Mouse (Mus musculus) small intestine, adult 2 months (tissue): ENCODE results near the gene Zfp819. TPM values are rescaled to one million over a fixed set of nuclear protein-coding genes. Genes with fewer than 3 reads are reported as not detected.
"Not testable (repeated sequence)": the region's sequence is repeated elsewhere in the genome, so short reads cannot be mapped to it uniquely, and the experiment has no call there.

Experiments used
- H3K27ac ChIP-seq: fragments of 200-500 bp; 2 replicates; pipeline ENCODE4 v1.5.1; 2012; ENCODE audit warnings: low read depth, low read length, control low read depth, inconsistent platforms; ENCODE audit not compliant: insufficient read depth
- H3K27me3 ChIP-seq: fragments of 200-500 bp; 2 replicates; pipeline ENCODE4 v1.6.1; 2012; ENCODE audit warnings: mild to moderate bottlenecking, moderate library complexity, low read length, inconsistent platforms; ENCODE audit not compliant: control insufficient read depth, insufficient read depth
- H3K36me3 ChIP-seq: fragments of 200-500 bp; 2 replicates; pipeline ENCODE4 v1.6.1; 2012; ENCODE audit warnings: mild to moderate bottlenecking, low read length, control low read depth, inconsistent platforms; ENCODE audit not compliant: control insufficient read depth, insufficient read depth
- H3K4me1 ChIP-seq: fragments of 200-500 bp; 2 replicates; pipeline ENCODE4 v1.6.1; 2012; ENCODE audit warnings: low read length, inconsistent platforms, mixed read lengths; ENCODE audit not compliant: control insufficient read depth, insufficient read depth, insufficient read length
- H3K4me3 ChIP-seq: fragments of 200-500 bp; 2 replicates; pipeline ENCODE4 v1.5.1; 2012; ENCODE audit warnings: low read depth, mild to moderate bottlenecking, control low read depth, inconsistent platforms, low read length, moderate library complexity
- CTCF ChIP-seq: fragments of 200-500 bp; IDR thresholded peaks from 2 replicates; pipeline ENCODE4 v1.5.1; 2012; ENCODE audit warnings: low read depth, mild to moderate bottlenecking, control low read depth, inconsistent platforms, low read length, moderate library complexity, mixed read lengths; ENCODE audit not compliant: insufficient replicate concordance, insufficient read length; ENCODE audit errors: extremely low read depth
- POLR2A ChIP-seq: fragments of 200-500 bp; IDR thresholded peaks from 2 replicates; pipeline ENCODE4 v1.6.1; 2012; ENCODE audit warnings: low read depth, mild to moderate bottlenecking, control low read depth, inconsistent platforms, low read length, moderate library complexity
- WGBS: fragments of 180-500 bp; shearing (Covaris S2); methylation state at CpG from one replicate; pipeline ENCODE4 v1.1.7; 2018; 5-methylcytosine and 5-hydroxymethylcytosine counted together
- polyA plus RNA-seq: library from polyadenylated mRNA; depleted of rRNA; stranded (reverse); fragments of >200 nt; gene quantifications from 2 replicates; pipeline ENCODE4 v1.2.3, GENCODE M21; 2012; rRNA removed

Gene Zfp819
- polyA plus RNA-seq, 1 experiment: not detected

DNA sequence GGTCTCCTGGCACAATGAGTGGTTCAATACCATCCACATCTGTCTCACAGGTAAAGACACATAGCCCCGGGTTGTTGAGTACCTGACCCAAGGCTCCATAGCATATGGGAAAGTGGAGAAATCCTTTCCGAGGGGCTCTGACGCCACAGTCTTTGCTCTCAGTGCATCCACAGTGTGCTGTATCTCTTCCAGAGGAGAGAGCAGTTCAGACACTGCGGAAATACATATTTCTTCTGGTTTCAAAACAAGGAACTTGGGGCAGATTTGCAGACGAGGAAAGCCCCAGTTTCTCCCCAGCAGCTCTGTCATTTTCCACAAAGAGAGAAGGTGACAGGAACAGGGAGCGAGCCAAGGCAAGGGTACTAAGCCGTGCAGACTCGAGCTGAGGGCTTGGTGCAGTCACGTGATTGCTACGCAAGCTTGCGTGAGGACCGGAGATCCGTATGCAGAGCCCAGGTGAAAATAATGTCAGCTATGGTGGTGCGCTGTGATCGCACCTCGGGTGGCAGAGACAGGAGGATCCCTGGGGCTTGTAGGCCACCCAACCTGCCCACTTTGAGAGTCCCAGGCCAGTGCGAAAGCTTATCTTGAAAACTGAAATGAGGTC is 36.2 kb downstream of the Zfp819 start:
- Histone ChIP-seq H3K4me1 (no peaks in the 10 kb centered on the region; the same call in 1 of the 2 replicates), H3K4me3 (no peak overlapping the region), H3K27ac (peak overlapping the region; percentile 49), H3K27me3 (no peaks in the 10 kb centered on the region), H3K36me3 (no peaks in the 10 kb centered on the region)
- WGBS: 81% methylated on average over 17 of the region's 17 CpGs
- no peak for TF ChIP-seq CTCF
- TF ChIP-seq POLR2A: no peak

DNA sequence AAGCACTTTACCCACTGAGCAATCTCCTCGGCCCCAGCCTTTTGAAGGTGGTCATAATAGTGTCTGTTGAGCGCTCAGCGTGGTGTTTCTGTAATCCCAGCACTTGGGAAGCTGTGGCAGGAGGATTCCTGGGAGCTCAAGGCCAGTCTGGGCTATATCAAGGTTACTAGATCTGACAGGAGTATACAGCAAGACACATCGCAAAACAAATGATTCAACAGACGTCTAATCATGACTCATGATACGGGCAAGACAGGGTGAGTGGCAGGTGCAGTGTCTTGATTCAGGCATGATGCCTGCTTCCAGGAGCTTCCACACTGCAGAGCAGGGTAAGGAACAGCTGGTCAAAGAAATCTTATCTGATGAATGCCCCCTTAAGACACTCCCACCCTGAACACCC is 45.7 kb downstream of the Zfp819 start:
- TF ChIP-seq CTCF (no peak), POLR2A (no peak)
- no peak overlapping the region for H3K4me3 ChIP-seq
- H3K36me3 ChIP-seq: no peaks in the 10 kb centered on the region
- WGBS: 68% methylated on average over 6 of the region's 6 CpGs
- no peaks in the 10 kb centered on the region for H3K4me1 ChIP-seq
- H3K27ac ChIP-seq: no peak overlapping the region
- no peaks in the 10 kb centered on the region for H3K27me3 ChIP-seq

DNA sequence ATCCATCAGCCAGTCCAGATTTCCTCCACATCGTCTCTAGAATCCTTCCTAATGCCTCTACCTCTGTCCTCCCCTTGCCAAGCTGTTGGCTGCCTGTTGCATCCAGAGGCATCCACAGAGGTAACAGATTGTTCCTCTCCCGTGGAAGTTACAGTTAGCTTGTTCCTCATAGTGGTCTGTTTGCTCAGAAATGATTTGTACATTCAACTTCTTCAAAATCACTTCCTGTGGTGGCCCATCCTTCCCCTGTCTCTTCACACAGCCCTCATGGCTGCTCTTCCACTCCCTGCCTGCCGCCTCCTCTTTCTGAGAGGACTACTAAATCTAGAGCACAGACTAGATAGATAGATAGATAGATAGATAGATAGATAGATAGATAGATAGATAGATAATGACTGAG is 47.5 kb downstream of the Zfp819 start:
- Histone ChIP-seq H3K27me3 (no peaks in the 10 kb centered on the region), H3K4me3 (no peak overlapping the region), H3K27ac (no peak overlapping the region), H3K4me1 (no peaks in the 10 kb centered on the region), H3K36me3 (no peaks in the 10 kb centered on the region)
- no peak for TF ChIP-seq CTCF
- no peak for TF ChIP-seq POLR2A
- WGBS: 51% methylated on average over 3 of the region's 3 CpGs

DNA sequence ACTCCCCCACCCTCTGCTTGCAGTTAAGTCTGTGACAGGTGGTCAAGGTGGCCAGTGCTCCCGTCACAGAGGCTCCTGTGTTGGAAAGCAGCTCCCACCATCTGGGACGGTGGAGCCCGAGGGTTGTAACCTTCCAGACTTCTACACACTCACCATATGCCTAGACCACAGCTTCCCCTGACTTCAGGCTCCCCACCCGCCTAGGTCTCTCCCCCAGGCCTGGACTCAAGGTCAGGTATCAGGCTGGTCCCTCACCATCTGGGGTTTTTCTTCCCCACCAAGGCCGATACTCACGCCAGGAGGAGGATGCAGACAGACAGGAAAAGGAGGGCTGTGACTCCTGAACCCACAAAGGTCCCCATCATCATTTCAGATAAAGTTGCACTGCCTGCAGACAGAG is 49.3 kb downstream of the Zfp819 start:
- 58% methylated on average over 6 of the region's 6 CpGs for WGBS
- TF ChIP-seq POLR2A (no peak), CTCF (no peak)
- no peaks in the 10 kb centered on the region for H3K36me3 ChIP-seq
- no peaks in the 10 kb centered on the region for H3K27me3 ChIP-seq
- H3K4me1 ChIP-seq: no peaks in the 10 kb centered on the region
- H3K27ac ChIP-seq: no peak overlapping the region
- peak overlapping the region; percentile 10 for H3K4me3 ChIP-seq

DNA sequence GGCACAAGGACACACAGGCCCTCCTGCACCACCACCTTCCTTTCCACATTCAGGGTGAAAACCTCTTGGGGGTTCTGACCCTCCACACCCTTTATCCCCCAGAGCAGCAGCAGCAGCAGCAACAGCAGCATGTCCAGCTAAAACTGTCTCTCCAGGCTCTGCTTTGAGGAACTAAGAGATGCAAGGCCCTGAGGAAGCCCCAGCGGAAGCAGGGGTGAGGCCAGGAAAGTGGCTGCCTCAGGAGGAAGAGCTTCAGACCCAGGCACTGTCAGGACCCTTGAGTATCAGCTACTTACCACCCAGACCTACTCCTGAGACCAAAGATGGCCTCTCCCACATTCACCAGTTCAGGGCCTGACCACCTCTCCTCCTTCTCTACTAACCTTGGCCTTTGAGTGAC is 53.0 kb downstream of the Zfp819 start, which contains the start of gene Siglece:
TSS of gene Siglece (minus strand) at position 160 of the 400 bp plus-strand sequence.
- Histone ChIP-seq H3K27ac (no peak within 1 kb of the TSS), H3K4me3 (peak within 1 kb of the TSS; percentile 25), H3K36me3 (no peaks in the 10 kb centered on the region), H3K27me3 (no peaks in the 10 kb centered on the region), H3K4me1 (no peaks in the 10 kb centered on the region)
- TF ChIP-seq CTCF (no peak), POLR2A (no peak)
- WGBS: 76% methylated on average over 1 of the region's 1 CpGs

DNA sequence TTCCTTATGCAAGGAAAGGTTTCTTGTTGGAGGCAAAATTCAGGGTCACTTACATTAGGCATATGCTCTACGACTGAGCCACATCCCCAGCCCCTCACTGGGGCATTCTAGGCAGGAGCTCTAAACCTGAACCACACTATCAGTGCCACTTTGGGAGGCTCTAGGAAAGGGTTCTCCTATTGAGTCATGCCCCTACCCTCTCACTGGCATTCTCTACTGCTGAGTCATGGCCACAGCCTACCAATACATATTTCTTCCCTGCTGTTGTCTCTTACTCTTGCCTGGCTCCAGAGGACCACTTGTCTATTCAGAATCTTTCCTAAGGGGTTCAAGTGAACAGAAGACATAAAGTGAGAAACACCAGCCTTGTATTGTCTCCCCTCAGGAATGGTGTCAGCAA is 55.8 kb downstream of the Zfp819 start:
- no peak overlapping the region for H3K4me3 ChIP-seq
- H3K27me3 ChIP-seq: no peaks in the 10 kb centered on the region
- 83% methylated on average over 1 of the region's 1 CpGs for WGBS
- H3K36me3 ChIP-seq: no peaks in the 10 kb centered on the region
- H3K27ac ChIP-seq: no peak overlapping the region
- no peaks in the 10 kb centered on the region for H3K4me1 ChIP-seq
- TF ChIP-seq POLR2A (no peak), CTCF (no peak)

DNA sequence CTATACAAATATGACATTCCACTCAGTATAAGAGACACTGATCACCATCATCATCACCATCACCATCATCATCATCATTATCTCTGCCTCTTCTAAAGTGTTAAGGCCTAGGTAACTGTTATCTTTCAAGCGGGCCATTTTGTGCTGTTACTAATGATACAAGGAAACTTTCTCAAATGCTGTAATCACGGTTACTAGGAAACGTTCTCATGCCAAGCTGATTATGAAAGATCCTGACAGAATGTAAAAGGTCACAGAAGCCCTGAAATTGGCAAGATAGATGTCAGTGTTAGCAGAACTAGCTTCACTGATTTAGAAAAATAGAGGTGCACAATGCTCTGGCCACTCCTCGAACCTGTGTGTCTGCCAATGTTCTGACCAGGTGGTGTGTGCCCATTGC is 60.3 kb downstream of the Zfp819 start:
- not testable (repeated sequence) for H3K36me3 ChIP-seq, H3K27ac ChIP-seq, H3K27me3 ChIP-seq, H3K4me3 ChIP-seq
- H3K4me1 ChIP-seq: peaks cover 13% of the 10 kb centered on the region
- 53% methylated on average over 4 of the region's 4 CpGs for WGBS

Other genes with a start within 250 kb of the Zfp819 start
- 7.8 and 11.8 TPM in 2 replicates for gene Siglecg, start 199.0 kb upstream of the Zfp819 start, polyA plus RNA-seq
- not detected in 2 replicates for gene Lim2, start 179.5 kb upstream of the Zfp819 start, polyA plus RNA-seq
- gene Nkg7, start 170.1 kb upstream of the Zfp819 start, polyA plus RNA-seq: 28.1 and 31.3 TPM in 2 replicates
- gene Cldnd2, start 166.4 kb upstream of the Zfp819 start, polyA plus RNA-seq: not detected in 2 replicates
- gene Etfb, start 163.1 kb upstream of the Zfp819 start, polyA plus RNA-seq: 45.1 and 66.8 TPM in 2 replicates
- 0.29 TPM in 1 of 2 replicates, not detected in the other for gene Gm45233, start 163.0 kb upstream of the Zfp819 start, polyA plus RNA-seq
- gene Vsig10l, start 144.0 kb upstream of the Zfp819 start, polyA plus RNA-seq: 1.0 and 4.3 TPM in 2 replicates
- gene Iglon5, start 117.1 kb upstream of the Zfp819 start, polyA plus RNA-seq: 1.4 and 1.5 TPM in 2 replicates
- not detected in 2 replicates for gene 4931406B18Rik, start 101.2 kb upstream of the Zfp819 start, polyA plus RNA-seq
- 3.0 and 4.7 TPM in 2 replicates for gene Cd33, start 62.7 kb upstream of the Zfp819 start, polyA plus RNA-seq
- gene Zfp658, start 44.9 kb upstream of the Zfp819 start, polyA plus RNA-seq: 0.28 and 0.36 TPM in 2 replicates
- gene Zfp719, start 27.6 kb upstream of the Zfp819 start, polyA plus RNA-seq: 0.63 and 0.91 TPM in 2 replicates
- gene Ceacam18, start 27.5 kb downstream of the Zfp819 start, polyA plus RNA-seq: 42.7 and 57.8 TPM in 2 replicates
- gene Siglece, start 53.0 kb downstream of the Zfp819 start, polyA plus RNA-seq: 2.2 and 3.0 TPM in 2 replicates
- 7.6 and 9.7 TPM in 2 replicates for gene Ctu1, start 64.8 kb downstream of the Zfp819 start, polyA plus RNA-seq
- gene Klk14, start 83.2 kb downstream of the Zfp819 start, polyA plus RNA-seq: 0.09 TPM in 1 of 2 replicates, not detected in the other
- 0.09 TPM in 1 of 2 replicates, not detected in the other for gene Klk13, start 105.4 kb downstream of the Zfp819 start, polyA plus RNA-seq
- gene Klk12, start 161.7 kb downstream of the Zfp819 start, polyA plus RNA-seq: not detected in 2 replicates
- not detected in 2 replicates for gene Klk11, start 167.4 kb downstream of the Zfp819 start, polyA plus RNA-seq
- gene Klk10, start 173.9 kb downstream of the Zfp819 start, polyA plus RNA-seq: 0.19 TPM in 2 replicates
- 0.15 TPM in 1 of 2 replicates, not detected in the other for gene Klk9, start 184.7 kb downstream of the Zfp819 start, polyA plus RNA-seq
- gene Klk8, start 190.4 kb downstream of the Zfp819 start, polyA plus RNA-seq: 3.6 and 4.4 TPM in 2 replicates
- not detected in 2 replicates for gene Klk7, start 204.1 kb downstream of the Zfp819 start, polyA plus RNA-seq
- gene Klk6, start 217.3 kb downstream of the Zfp819 start, polyA plus RNA-seq: 0.22 TPM in 1 of 2 replicates, not detected in the other
- gene Klk5, start 234.8 kb downstream of the Zfp819 start, polyA plus RNA-seq: not detected in 2 replicates